Mouse (Mus musculus) layer of hippocampus, adult 18-20 months (tissue): ENCODE data around the gene Siglech. TPM values are rescaled to one million over a fixed set of nuclear protein-coding genes. Genes with fewer than 3 reads are reported as not detected.

Source experiments
- total RNA-seq, 2 experiments: library from RNA; stranded (reverse); gene quantifications; 2 replicates each; pipeline ENCODE4 v1.2.3; 2021

Siglech gene
- total RNA-seq, 2 experiments from 2014 or later: 12.3 to 13.0 TPM

Other genes starting within 250 kb of the Siglech start
- 10 to 100 TPM; 25.1 to 27.2 TPM for gene Tubgcp5, start 26.0 kb downstream of the Siglech start, total RNA-seq
- 100 to 1,000 TPM; 108 to 113 TPM for gene Cyfip1, start 73.6 kb downstream of the Siglech start, total RNA-seq
- gene Nipa2, start 194.3 kb downstream of the Siglech start, total RNA-seq: 10 to 100 TPM; 41.7 to 44.4 TPM